Mouse (Mus musculus): ENCODE measurements around the gene Haus6.

Haus6 gene

GRCm38 (mm10) chr4:86611524-86612288 is at the start of gene Haus6:
Gene Haus6 (minus strand): TSS chr4:86612055.
- under 1% methylated on average over 59 of the region's 59 CpGs for WGBS

DNA sequence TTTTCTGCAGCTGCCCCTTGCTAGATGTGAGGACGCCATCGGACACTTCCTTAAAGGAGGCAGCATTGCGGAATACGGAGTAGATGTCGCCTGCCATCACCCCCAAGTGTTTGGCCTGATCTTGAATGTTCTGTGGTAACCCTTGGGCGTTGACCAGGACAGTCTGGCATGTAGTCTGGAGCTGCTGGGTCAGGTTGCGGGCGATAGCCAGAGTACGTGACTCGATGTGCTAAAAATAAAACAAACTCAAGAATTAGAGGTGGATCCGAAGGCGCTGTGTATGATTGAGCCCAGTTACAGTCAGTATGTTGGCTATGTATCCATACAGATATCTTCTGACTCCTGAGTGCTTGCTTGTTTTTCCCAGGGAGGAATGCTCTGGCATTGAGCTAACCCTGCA is 45.3 kb upstream of the Haus6 start:
- 94% methylated on average over 12 of the region's 12 CpGs for WGBS

GRCm38 (mm10) chr4:86656410-86656809 is 44.6 kb upstream of the Haus6 start:
- WGBS, result 96% methylated on average over 8 of the region's 8 CpGs

DNA sequence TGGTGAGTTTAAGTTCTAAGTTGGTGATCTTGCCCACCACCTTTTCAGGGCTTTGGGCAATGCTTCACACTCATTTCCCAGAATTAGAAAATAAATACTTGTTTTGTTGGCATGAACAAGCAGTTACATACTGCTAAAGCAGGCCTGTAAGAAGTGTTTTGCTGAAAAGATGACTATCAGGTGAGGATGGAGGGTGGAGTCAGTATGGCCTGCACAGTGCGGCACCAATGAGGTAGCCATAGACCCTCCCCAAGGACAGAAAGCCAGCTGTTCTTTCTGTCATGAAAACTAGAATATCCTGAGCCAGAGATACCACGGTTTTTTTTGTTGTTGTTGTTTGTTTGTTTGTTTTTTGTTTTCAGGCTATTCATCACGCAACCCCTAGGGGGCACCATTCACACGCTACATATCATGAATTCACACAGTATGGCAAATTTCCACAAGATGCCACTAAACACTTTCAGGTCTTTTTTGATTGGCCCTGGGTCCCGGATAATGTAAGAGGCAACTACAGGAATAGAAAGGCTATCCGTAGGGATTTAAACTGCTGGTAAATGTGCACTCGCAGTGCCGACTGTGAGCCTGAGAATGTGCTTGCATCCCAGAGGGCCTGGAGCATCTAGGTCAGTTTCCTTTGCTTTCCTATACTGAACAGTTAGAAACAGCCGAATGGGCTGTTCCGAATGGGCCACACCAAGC is 40.0 kb upstream of the Haus6 start:
- WGBS, result 74% methylated on average over 10 of the region's 10 CpGs

DNA sequence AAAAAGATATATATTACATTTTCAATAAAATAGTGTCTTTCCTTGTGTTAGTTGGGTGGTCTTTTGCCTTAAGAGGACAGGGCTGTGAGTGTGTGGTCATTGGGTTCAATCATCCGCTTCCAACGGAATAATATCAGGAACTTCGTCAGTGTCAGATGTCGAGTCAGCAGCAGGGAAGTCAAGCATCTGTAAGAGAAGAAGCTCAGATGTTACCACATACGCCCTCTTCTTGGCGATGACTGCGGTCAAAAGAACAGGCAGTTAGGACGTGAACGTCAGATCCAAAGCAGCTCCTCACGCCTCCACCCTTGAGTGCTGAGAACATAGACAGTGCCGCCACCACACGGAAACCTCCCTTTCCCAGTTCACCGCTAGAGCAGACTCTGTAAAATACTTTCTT is 36.5 kb upstream of the Haus6 start:
- WGBS, result 92% methylated on average over 12 of the region's 13 CpGs

GRCm38 (mm10) chr4:86637561-86637960 is 25.7 kb upstream of the Haus6 start:
- WGBS, result 92% methylated on average over 9 of the region's 9 CpGs

DNA sequence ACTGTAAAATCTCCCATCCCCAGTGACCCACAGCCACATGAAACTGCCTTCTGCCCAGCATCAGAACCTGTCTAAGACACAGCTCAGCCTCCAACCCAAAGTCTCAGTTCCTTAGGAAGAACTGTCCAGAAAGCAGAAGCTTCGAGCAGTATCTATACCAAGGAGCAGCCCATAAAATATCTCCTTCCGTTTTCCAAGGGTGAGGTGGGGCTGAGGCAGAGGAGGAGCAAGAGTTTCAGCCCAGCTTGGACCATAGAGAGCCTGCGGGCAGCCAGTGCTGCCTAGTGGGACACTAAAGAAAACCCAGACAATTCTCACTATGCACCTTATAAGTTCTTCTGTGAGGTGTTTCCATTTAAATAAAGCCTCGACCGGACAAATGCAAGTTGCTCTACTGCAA is 20.7 kb upstream of the Haus6 start:
- 62% methylated on average over 5 of the region's 5 CpGs for WGBS

DNA sequence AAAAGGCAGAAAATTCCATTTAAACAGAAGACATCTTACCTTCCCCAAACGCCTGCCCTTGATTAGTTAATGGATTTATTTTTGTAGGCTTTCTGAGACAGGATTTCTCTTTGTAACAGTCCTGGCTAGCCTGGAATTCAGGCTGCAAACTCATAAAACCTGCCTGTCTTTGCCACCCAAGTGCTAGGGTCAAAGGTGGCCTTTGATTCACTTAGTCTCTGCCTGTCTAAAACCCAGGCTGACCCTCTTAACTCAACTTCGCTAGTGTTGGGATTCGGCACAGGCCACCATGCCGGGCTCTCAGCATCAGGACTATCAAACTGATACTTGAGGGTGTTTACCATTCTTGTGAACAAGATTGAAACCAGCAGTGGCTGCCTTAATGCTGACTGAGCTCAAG is 20.0 kb upstream of the Haus6 start:
- 92% methylated on average over 4 of the region's 4 CpGs for WGBS

- 94% methylated on average over 7 of the region's 7 CpGs for WGBS
These were observed 14.6 kb upstream of the Haus6 start for GRCm38 (mm10) chr4:86626496-86626895.

DNA sequence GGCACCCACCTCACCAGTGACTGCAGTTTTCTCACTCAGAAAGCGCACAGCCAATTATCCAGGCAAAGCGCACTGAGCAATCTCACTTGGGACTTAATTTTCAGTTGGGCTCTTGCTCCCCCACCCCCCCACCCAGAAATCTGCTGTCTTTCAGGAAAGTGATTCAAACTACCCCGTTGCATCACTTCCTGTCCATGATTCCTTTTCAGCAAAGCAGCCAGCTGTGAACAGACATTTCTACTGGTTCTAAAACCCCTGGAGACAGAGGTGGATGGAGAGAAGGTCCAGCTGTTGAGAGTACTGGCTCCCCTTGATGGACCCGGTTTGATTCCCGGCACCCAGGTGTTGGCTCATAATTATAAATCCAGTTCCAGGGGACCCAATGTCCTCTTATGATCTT is 13.6 kb upstream of the Haus6 start:
- 83% methylated on average over 5 of the region's 5 CpGs for WGBS

- WGBS, result 100% methylated on average over 1 of the region's 1 CpGs
These were observed 10.7 kb upstream of the Haus6 start for GRCm38 (mm10) chr4:86622532-86622931.

DNA sequence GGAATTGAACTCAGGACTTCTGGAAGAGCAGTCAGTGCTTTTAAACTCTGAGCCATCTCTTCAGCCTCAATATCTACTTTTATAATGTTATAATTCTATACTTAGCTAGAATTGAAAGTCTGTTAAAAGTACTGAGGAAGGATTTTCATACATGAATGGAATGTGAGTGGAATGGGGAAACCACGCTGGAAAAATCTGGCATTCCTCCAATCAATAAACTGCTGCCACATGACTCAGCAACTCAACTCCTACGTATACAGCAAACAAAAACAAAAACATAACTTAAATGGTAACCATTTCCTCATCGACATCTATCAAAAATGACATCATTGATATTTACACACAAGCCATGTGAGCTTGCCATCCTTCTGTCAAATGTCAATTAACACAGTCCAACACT is 10.3 kb upstream of the Haus6 start:
- WGBS, result 57% methylated on average over 3 of the region's 3 CpGs

- WGBS, result 38% methylated on average over 2 of the region's 2 CpGs
These were observed 8.7 kb upstream of the Haus6 start for GRCm38 (mm10) chr4:86620506-86620905.

GRCm38 (mm10) chr4:86612289-86612620 is 400 bp upstream of the Haus6 start:
- WGBS, result 28% methylated on average over 8 of the region's 8 CpGs

DNA sequence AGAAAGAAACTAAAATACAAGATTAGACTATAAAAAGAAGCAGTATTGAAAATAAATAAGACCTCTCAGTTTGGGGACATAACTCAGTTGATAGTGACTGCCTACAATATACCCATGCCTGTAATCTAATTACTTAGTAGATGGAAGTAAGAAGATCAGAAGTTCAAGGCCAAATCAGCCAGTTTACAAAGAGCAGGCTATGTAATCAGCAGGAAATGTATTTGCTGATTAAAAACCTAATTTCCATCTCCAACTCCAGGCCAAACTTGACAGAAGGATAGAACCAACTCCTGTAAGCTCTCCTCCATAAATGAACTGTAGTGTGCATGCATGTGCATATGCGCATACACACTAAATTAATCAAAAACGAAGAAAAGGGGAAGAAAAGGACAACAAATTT is 20.6 kb downstream of the Haus6 start:
- 87% methylated on average over 2 of the region's 2 CpGs for WGBS

- WGBS, result 88% methylated on average over 3 of the region's 3 CpGs
These were observed 23.6 kb downstream of the Haus6 start for GRCm38 (mm10) chr4:86588236-86588635.

DNA sequence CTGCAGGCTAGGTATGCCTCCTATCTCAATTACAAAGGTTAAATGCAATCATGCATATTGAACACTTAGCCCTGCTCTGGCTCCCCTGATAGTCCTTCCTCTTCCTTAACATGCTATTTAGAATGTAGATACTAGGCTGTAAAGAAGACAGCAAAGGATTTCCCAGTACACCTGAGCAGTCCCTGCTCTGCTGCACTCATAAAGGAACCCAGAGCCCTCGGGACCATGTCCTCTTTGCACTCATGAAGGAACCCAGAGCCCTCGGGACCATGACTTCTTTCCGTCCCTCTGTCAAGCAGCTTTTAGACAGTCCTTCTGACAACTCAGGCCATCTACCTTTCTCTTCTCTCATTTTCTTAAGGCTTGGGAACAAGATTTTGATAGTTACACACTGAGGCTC is 31.3 kb downstream of the Haus6 start:
- WGBS, result 85% methylated on average over 3 of the region's 3 CpGs

GRCm38 (mm10) chr4:86580056-86580455 is 31.8 kb downstream of the Haus6 start:
- WGBS, result 17% methylated on average over 4 of the region's 4 CpGs

- WGBS, result 4% methylated on average over 11 of the region's 11 CpGs
These were observed 35.1 kb downstream of the Haus6 start for GRCm38 (mm10) chr4:86576630-86577225.

- WGBS, result under 1% methylated on average over 20 of the region's 20 CpGs
These were observed 35.7 kb downstream of the Haus6 start for GRCm38 (mm10) chr4:86576120-86576541.

- WGBS, result under 1% methylated on average over 53 of the region's 53 CpGs
These were observed 36.4 kb downstream of the Haus6 start, which contains the start of gene Rraga for GRCm38 (mm10) chr4:86575283-86575983. Gene Rraga (plus strand): TSS chr4:86575668.

DNA sequence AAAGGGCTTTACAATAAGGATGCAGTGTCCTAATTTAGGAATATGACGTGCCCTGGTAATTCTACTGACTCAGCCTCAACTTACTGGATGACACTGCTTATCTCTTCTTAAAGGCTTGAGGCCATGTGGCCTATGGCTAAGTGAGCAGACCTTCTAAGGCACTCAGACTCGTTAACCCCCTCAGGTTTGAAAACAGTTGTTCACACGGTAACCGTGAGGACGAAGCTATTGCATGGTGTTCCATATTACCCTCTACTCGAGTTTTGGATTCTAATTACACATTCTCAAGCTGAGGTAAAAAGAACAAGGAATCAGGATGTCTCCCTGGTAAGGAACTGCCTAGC is 36.9 kb downstream of the Haus6 start:
- 8% methylated on average over 6 of the region's 6 CpGs for WGBS
